Mouse (Mus musculus) lung, adult 2 months (tissue): ENCODE results near the gene Sycp3.

Experiments used
- CTCF ChIP-seq: fragments of 200-500 bp; IDR thresholded peaks from 2 replicates; pipeline ENCODE4 v1.5.1; 2011; ENCODE audit warnings: mild to moderate bottlenecking, low read length, control low read depth; ENCODE audit not compliant: insufficient read depth
- POLR2A ChIP-seq: fragments of 200-500 bp; IDR thresholded peaks from 2 replicates; pipeline ENCODE4 v1.6.1; 2011; ENCODE audit warnings: low read depth, mild to moderate bottlenecking, control low read depth, low read length, borderline replicate concordance; ENCODE audit errors: extremely low read depth

GRCm38 (mm10) chr10:88501370-88501769 lies 42.0 kb downstream of the Sycp3 start:
- TF ChIP-seq POLR2A (no peak), CTCF (no peak)
